Mouse (Mus musculus) MEL (cell line): ENCODE measurements around the gene Arhgef25.

Experiments
- CTCF ChIP-seq, 3 experiments: IDR thresholded peaks in 2 of 3; conservative IDR thresholded peaks in 1 of 3; 2 replicates each; pipeline ENCODE4 v1.5.1; 2011 to 2012; ENCODE audit warnings: low read length in 3 of 3, low read depth in 2 of 3, mild to moderate bottlenecking in 2 of 3, improper control_type of control experiment in 1 of 3, inconsistent platforms in 1 of 3, mixed read lengths in 1 of 3, moderate library complexity in 1 of 3; ENCODE audit not compliant: control insufficient read depth in 1 of 3, insufficient read depth in 1 of 3, poor library complexity in 1 of 3, severe bottlenecking in 1 of 3
- EP300 ChIP-seq, 2 experiments: IDR thresholded peaks; 2 replicates each; pipeline ENCODE4 v1.6.1; 2011; ENCODE audit warnings: improper control_type of control experiment in 2 of 2, low read length in 2 of 2, low read depth in 1 of 2, mild to moderate bottlenecking in 1 of 2
- GATA1 ChIP-seq: IDR thresholded peaks from 2 replicates; pipeline ENCODE4 v1.6.1; 2011; ENCODE audit warnings: low read depth, low read length, improper control_type of control experiment
- MAFK ChIP-seq: IDR thresholded peaks from 2 replicates; pipeline ENCODE4 v1.6.1; 2011; ENCODE audit warnings: low read depth, mild to moderate bottlenecking, low read length, improper control_type of control experiment, borderline replicate concordance
- MAX ChIP-seq: IDR thresholded peaks from 2 replicates; pipeline ENCODE4 v1.6.1; 2011; ENCODE audit warnings: low read length, improper control_type of control experiment
- MYB ChIP-seq: IDR thresholded peaks from 2 replicates; pipeline ENCODE4 v1.6.1; 2011; ENCODE audit warnings: mild to moderate bottlenecking, low read depth, low read length, improper control_type of control experiment
- NELFE ChIP-seq: IDR thresholded peaks from 2 replicates; pipeline ENCODE4 v1.6.1; 2011; ENCODE audit warnings: low read depth, low read length, improper control_type of control experiment
- POLR2A ChIP-seq, 2 experiments: IDR thresholded peaks; 2 replicates each; pipeline ENCODE4 v1.6.1; 2011 to 2012; ENCODE audit warnings: low read length in 2 of 2, mild to moderate bottlenecking in 2 of 2, control low read depth in 1 of 2, improper control_type of control experiment in 1 of 2, low read depth in 1 of 2, moderate library complexity in 1 of 2; ENCODE audit not compliant: control insufficient read depth in 1 of 2, insufficient read depth in 1 of 2, poor library complexity in 1 of 2
- TCF12 ChIP-seq: IDR thresholded peaks from 2 replicates; pipeline ENCODE4 v1.6.1; 2014; ENCODE audit warnings: low read depth, mild to moderate bottlenecking, inconsistent platforms, low read length, improper control_type of control experiment, moderate library complexity
- UBTF ChIP-seq: IDR thresholded peaks from 2 replicates; pipeline ENCODE4 v1.6.1; 2012; ENCODE audit warnings: low read depth, mild to moderate bottlenecking, inconsistent platforms, low read length, improper control_type of control experiment, moderate library complexity, borderline replicate concordance; ENCODE audit not compliant: insufficient read depth

GRCm38 (mm10) chr10:127177719-127178118 is 12.2 kb downstream of the Arhgef25 start:
- no peak for TF ChIP-seq EP300 (IDR thresholded peaks at IDR 0.05; ENCODE audit: low read depth in 1 of 2, low read length in 2 of 2)
- no peak for TF ChIP-seq MYB
- TF ChIP-seq MAFK = no peak
- peak; percentile 41 to 60 (median 52) for TF ChIP-seq CTCF (IDR thresholded peaks at IDR 0.05 in 2 of 3, conservative IDR thresholded peaks at IDR 0.05 in 1 of 3; ENCODE audit: control insufficient read depth in 1 of 3, insufficient read depth in 1 of 3, low read depth in 2 of 3, low read length in 3 of 3, poor library complexity in 1 of 3, severe bottlenecking in 1 of 3)
- no peak for TF ChIP-seq UBTF
- no peak for TF ChIP-seq POLR2A (IDR thresholded peaks at IDR 0.05; ENCODE audit: control insufficient read depth in 1 of 2, insufficient read depth in 1 of 2, low read depth in 1 of 2, low read length in 2 of 2, poor library complexity in 1 of 2)
- no peak for TF ChIP-seq GATA1
- no peak for TF ChIP-seq NELFE
- TF ChIP-seq TCF12 = no peak
- no peak for TF ChIP-seq MAX
